Mouse (Mus musculus) thymus, adult 2 months (tissue): ENCODE measurements at regions not wholly inside any gene's neighbourhood (a gene's known extent, or its start where the extent isn't known, plus 50 kb on each side); places are given as distances from the start of the nearest gene placed in this dataset.

ENCODE experiments used
- DNase-seq: peaks from one replicate; pipeline ENCODE4 v3.0.0; 2021
- H3K27ac ChIP-seq: fragments of 200-500 bp; 2 replicates; pipeline ENCODE4 v1.5.1; 2012; ENCODE audit warnings: low read length, control low read depth; ENCODE audit not compliant: control insufficient read depth, insufficient read depth
- H3K27me3 ChIP-seq: fragments of 200-500 bp; 2 replicates; pipeline ENCODE4 v1.6.1; 2012; ENCODE audit warnings: mild to moderate bottlenecking, low read length, moderate library complexity, mixed read lengths; ENCODE audit not compliant: control insufficient read depth, insufficient read depth
- H3K36me3 ChIP-seq: fragments of 200-500 bp; 2 replicates; pipeline ENCODE4 v1.6.1; 2012; ENCODE audit warnings: mild to moderate bottlenecking, low read length, moderate library complexity; ENCODE audit not compliant: control insufficient read depth, insufficient read depth
- H3K4me1 ChIP-seq: fragments of 200-500 bp; replicated peaks from 2 replicates; pipeline ENCODE4 v1.6.1; 2012; ENCODE audit warnings: low read length; ENCODE audit not compliant: control insufficient read depth, insufficient read depth
- H3K4me3 ChIP-seq: fragments of 200-500 bp; 2 replicates; pipeline ENCODE4 v1.5.1; 2012; ENCODE audit warnings: mild to moderate bottlenecking, low read length, control low read depth, moderate library complexity; ENCODE audit not compliant: control insufficient read depth, insufficient read depth
- CTCF ChIP-seq: fragments of 200-500 bp; IDR thresholded peaks from 2 replicates; pipeline ENCODE4 v1.5.1; 2012; ENCODE audit warnings: mild to moderate bottlenecking, control low read depth, low read length, moderate library complexity, borderline replicate concordance; ENCODE audit not compliant: control insufficient read depth, poor library complexity, insufficient read depth; ENCODE audit errors: extremely low read depth
- POLR2A ChIP-seq: fragments of 200-500 bp; IDR thresholded peaks from 2 replicates; pipeline ENCODE4 v1.6.1; 2012; ENCODE audit warnings: mild to moderate bottlenecking, low read length, control low read depth, moderate library complexity; ENCODE audit not compliant: control insufficient read depth, poor library complexity, insufficient read depth; ENCODE audit errors: extremely low read depth
- WGBS: fragments of 180-500 bp; shearing (Covaris S2); methylation state at CpG from one replicate; pipeline ENCODE4 v1.1.7; 2018; 5-methylcytosine and 5-hydroxymethylcytosine counted together

- H3K36me3 ChIP-seq, result no peaks in the 10 kb centered on the region
- no peak overlapping the region for H3K4me3 ChIP-seq
- TF ChIP-seq CTCF, result no peak
- TF ChIP-seq POLR2A, result no peak
- DNase-seq, result no peak
- no peaks in the 10 kb centered on the region for H3K4me1 ChIP-seq
- 94% methylated on average over 5 of the region's 5 CpGs for WGBS
- H3K27ac ChIP-seq, result no peak overlapping the region
- H3K27me3 ChIP-seq, result no peaks in the 10 kb centered on the region
These were observed 267.1 kb downstream of the Ipo11 start for GRCm38 (mm10) chr13:106669665-106670064.

GRCm38 (mm10) chr13:106662195-106662594 lies 274.6 kb downstream of the Ipo11 start:
- DNase-seq, result no peak
- no peaks in the 10 kb centered on the region for H3K4me1 ChIP-seq
- no peaks in the 10 kb centered on the region for H3K36me3 ChIP-seq
- H3K27me3 ChIP-seq, result no peaks in the 10 kb centered on the region
- no peak overlapping the region for H3K4me3 ChIP-seq
- no peak overlapping the region for H3K27ac ChIP-seq
- TF ChIP-seq POLR2A, result no peak
- TF ChIP-seq CTCF, result no peak
- 4% methylated on average over 1 of the region's 1 CpGs for WGBS

DNA sequence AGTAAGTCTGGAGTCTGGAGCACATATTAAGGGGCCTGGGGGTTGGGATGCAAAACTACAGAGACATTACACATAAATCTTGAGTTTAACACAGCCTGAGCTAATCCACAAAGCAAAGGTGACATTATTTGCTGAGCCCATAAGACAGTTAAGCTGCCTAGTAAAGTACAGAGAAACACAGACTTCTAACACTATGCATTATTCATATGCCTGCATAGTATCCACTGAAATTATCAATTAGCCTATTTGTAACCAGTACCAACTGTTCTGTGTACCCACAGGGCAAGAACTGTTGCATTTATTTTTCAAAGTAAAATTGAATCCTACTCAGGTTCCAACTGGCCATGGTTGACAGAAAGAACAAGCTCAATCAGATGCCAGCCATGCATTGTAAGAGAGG lies 287.4 kb downstream of the Ipo11 start:
- TF ChIP-seq POLR2A, result no peak
- TF ChIP-seq CTCF, result no peak
- Histone ChIP-seq H3K27ac (no peak overlapping the region), H3K4me3 (no peak overlapping the region), H3K36me3 (no peaks in the 10 kb centered on the region), H3K27me3 (no peaks in the 10 kb centered on the region), H3K4me1 (no peaks in the 10 kb centered on the region)
- DNase-seq, result no peak

- no peaks in the 10 kb centered on the region for H3K36me3 ChIP-seq
- TF ChIP-seq CTCF, result no peak
- TF ChIP-seq POLR2A, result no peak
- DNase-seq, result no peak
- no peaks in the 10 kb centered on the region for H3K27me3 ChIP-seq
- WGBS, result 79% methylated on average over 5 of the region's 5 CpGs
- no peaks in the 10 kb centered on the region for H3K4me1 ChIP-seq
- H3K27ac ChIP-seq, result no peak overlapping the region
- H3K4me3 ChIP-seq, result no peak overlapping the region
These were observed 293.3 kb downstream of the Ipo11 start for GRCm38 (mm10) chr13:106643302-106643975.

DNA sequence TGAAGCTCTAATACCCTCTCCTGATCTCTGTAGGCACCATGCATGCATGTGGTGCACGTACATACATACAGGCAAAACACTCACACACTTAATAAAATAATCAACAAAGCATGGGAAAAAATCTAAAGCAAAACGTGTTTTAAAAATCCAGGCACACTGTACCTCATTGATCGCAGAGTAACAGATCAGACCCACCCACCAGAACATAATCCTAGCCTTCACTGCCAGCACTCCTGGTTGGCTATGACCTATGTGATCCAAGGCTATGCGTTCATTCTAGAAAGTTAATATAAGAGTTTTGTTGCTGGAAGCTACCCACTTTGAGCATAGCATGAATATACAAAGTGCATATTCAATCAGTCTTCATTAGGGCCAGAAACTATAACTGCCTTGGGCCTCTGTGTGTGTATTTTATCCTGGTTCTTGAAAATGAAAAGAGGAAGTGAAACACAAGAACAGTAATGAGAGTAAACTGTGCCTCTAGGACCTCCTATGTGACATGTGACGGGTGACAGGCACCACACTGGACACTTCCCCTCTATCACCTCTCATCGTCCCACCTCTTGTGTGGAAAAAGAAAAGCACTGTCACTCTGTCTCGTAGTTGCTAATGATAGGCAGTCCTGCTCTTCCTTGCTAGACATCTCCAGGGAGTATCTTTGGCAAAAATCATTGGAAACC lies 297.9 kb downstream of the Ipo11 start:
- no peak for DNase-seq
- H3K27ac ChIP-seq, result no peak overlapping the region
- no peak overlapping the region for H3K4me3 ChIP-seq
- no peaks in the 10 kb centered on the region for H3K4me1 ChIP-seq
- 53% methylated on average over 7 of the region's 7 CpGs for WGBS
- H3K27me3 ChIP-seq, result no peaks in the 10 kb centered on the region
- TF ChIP-seq POLR2A, result no peak
- H3K36me3 ChIP-seq, result no peaks in the 10 kb centered on the region

- Histone ChIP-seq H3K27me3 (no peaks in the 10 kb centered on the region), H3K4me1 (no peaks in the 10 kb centered on the region), H3K27ac (no peak overlapping the region), H3K4me3 (no peak overlapping the region), H3K36me3 (no peaks in the 10 kb centered on the region)
- no peak for DNase-seq
- 94% methylated on average over 2 of the region's 2 CpGs for WGBS
- no peak for TF ChIP-seq CTCF
- TF ChIP-seq POLR2A, result no peak
These were observed 345.0 kb downstream of the Ipo11 start for GRCm38 (mm10) chr13:106591729-106592128.
